Mouse (Mus musculus) bone marrow macrophage, adult 2 months (primary cell): ENCODE measurements around the gene Olfr648. TPM values are rescaled to one million over a fixed set of nuclear protein-coding genes. Genes with fewer than 3 reads are reported as not detected.

Source experiments
- H3K27ac ChIP-seq: 2 replicates; pipeline ENCODE4 v1.5.1; 2012; ENCODE audit warnings: low read depth, low read length; ENCODE audit not compliant: insufficient read depth
- H3K4me1 ChIP-seq: 2 replicates; pipeline ENCODE4 v1.6.1; 2012; ENCODE audit warnings: low read length; ENCODE audit not compliant: control insufficient read depth, insufficient read depth
- H3K4me3 ChIP-seq: 2 replicates; pipeline ENCODE4 v1.5.1; 2012; ENCODE audit warnings: mild to moderate bottlenecking, low read length, moderate library complexity; ENCODE audit not compliant: insufficient read depth
- CTCF ChIP-seq: IDR thresholded peaks from 2 replicates; pipeline ENCODE4 v1.5.1; 2012; ENCODE audit warnings: low read depth, mild to moderate bottlenecking, low read length, moderate library complexity
- POLR2A ChIP-seq: IDR thresholded peaks from 2 replicates; pipeline ENCODE4 v1.6.1; 2012; ENCODE audit warnings: mild to moderate bottlenecking, low read depth, low read length, borderline replicate concordance
- polyA plus RNA-seq: library from polyadenylated mRNA; stranded (reverse); fragments of >200 nt; gene quantifications from 2 replicates; pipeline ENCODE4 v1.2.4, GENCODE M21; 2012; ENCODE audit not compliant: missing spikeins, insufficient read depth, insufficient read length

Olfr648 gene
- polyA plus RNA-seq = not detected in 2 replicates

DNA sequence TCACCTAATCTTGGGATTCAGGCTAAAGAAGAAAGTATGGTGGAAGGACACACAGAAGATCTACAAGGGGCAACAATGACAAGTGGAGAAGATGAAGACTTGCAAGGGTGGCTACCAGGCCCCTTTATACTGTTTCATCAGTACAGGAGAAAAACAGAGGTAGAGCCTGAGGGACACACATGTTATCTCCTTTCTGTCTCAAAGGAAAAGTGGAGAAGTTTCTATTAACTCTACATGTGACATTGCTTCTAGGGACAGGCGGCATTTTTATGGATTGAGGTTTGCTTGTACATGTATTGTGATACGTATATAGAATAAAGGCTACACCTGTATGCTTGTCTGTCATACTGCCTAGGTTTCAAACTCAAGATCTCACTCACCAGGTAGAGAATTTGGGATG, at the start of gene Olfr648:
Gene Olfr648, minus strand, starts transcription at position 101 of the 400 bp plus-strand sequence.
- TF ChIP-seq CTCF = no peak
- no peak for TF ChIP-seq POLR2A
- H3K4me1 ChIP-seq = no peaks in the 10 kb centered on the region
- H3K27ac ChIP-seq = no peak within 1 kb of the TSS
- no peak within 1 kb of the TSS for H3K4me3 ChIP-seq

DNA sequence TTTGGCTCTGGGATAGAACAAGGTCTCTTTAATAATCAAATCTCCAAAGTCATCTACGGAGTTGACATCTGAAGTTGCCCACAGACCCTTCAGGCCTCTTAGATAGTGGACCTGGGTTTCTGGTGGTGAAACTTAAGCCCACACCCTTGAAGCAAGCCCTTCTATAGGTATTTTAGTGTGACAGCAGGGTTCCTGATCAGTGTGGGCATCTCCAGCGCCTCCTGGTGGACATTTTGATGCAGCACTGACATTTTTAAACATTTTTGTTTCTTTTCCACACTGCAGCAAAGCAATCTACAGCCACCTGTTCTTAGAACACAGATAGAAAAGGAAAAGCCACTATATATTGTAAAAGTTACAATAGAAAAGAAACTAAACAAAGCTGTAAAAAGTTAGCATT, 48.0 kb upstream of the Olfr648 start:
- H3K4me1 ChIP-seq = no peaks in the 10 kb centered on the region

DNA sequence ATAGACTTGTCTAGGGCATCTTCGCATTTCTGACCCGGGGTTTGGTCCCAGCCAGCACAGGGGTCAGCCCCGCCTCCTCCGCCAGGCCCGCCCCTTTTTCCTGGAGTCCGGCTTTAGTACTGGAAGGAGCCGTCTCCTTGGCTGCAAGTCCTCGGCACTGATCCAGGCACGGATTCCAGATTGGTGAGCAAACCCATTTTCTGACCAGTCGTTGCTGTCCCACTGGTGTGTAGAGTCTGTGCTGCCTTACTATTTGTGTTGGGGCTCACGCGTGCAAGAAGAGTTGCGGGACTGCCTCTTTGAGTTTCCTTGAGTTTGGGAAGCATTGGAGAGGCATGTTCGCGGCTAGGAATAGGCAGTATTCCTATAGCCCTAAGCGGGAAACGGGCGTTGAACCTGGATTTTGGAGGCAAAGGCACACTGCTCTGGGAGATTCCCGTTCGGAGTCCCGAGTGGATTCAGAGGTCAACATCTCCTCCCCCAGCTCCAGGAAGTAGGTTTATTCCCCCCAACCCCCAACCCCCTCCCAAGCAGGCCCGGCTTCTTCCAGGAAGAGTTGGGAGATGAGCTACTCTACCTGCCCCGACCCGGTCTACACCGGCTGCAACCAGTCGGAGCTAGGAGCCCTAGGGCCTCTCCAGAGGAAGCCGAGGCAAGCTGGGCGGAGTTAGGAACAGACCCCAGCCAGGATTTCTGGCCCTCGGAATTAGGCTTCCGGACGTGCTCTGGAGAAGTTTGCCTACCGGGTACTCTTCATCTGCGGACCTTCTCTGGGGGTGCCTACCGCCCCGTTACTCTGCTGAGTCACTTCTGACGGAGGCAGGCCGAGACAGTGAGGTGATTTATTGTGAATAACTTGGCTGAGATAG, 35.7 kb upstream of the Olfr648 start, which contains the start of gene Trim6:
Gene Trim6, plus strand, starts transcription at position 93 of the 869 bp plus-strand sequence.
- no peak within 1 kb of the TSS for H3K27ac ChIP-seq

More for the DNA sequence above, 48.0 kb upstream of the Olfr648 start:
- no peak overlapping the region for H3K4me3 ChIP-seq
- no peak overlapping the region for H3K27ac ChIP-seq
- TF ChIP-seq CTCF (peak; percentile 67), POLR2A (no peak)

DNA sequence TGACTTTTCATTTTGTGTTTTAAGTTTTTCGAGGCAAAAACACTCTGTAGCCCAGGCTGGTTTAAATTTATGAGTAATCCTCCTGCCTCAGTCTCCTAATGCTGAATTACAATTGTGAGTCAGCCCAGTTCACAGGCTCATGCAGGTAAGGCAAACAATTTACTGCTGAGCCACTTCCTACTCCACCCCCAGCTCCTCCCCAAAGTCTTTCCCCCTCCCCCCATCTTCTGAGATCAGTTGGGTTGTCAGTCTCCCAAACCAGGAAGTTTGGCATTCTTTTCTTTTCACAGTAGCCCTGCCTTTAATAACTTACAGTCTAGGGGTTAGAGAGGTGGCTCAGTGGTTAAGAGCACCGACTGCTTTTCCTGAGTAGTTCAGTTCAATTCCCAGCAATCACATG, 34.7 kb upstream of the Olfr648 start:
- no peak overlapping the region for H3K4me3 ChIP-seq
- H3K27ac ChIP-seq = no peak overlapping the region
- TF ChIP-seq CTCF (no peak), POLR2A (no peak)
- H3K4me1 ChIP-seq = no peaks in the 10 kb centered on the region

More for the DNA sequence above, 35.7 kb upstream of the Olfr648 start, which contains the start of gene Trim6:
- Histone ChIP-seq H3K4me1 (no peaks in the 10 kb centered on the region), H3K4me3 (peak within 1 kb of the TSS; percentile 20; the same call in 1 of the 2 replicates)
- TF ChIP-seq CTCF (no peak), POLR2A (no peak)

DNA sequence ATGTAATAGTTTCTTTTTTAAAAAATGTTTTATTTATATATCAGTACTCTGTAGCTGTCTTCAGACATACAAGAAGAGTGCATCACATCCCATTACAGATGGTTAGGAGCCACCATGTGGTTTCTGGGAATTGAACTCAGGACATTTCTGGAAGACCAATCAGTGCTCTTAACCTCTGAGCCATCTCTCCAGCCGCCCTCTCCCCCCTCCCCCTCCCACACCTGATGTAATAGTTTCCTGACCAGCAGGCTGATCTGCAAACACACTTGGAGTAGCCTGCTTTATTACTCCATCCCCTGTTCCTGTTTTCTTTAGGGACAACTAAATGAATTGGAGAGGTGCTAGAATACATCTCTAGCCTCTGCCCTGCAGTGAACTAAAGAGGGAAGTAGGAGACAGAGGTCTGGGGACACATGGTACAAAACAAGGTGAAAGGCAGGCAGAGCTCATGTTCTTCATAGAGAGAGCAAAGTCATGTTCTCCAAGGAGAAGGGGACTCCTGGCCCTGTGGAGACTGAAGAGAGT, 32.9 kb upstream of the Olfr648 start:
- TF ChIP-seq POLR2A (no peak), CTCF (no peak)
- H3K4me3 ChIP-seq = no peak overlapping the region
- H3K27ac ChIP-seq = no peak overlapping the region
- no peaks in the 10 kb centered on the region for H3K4me1 ChIP-seq

DNA sequence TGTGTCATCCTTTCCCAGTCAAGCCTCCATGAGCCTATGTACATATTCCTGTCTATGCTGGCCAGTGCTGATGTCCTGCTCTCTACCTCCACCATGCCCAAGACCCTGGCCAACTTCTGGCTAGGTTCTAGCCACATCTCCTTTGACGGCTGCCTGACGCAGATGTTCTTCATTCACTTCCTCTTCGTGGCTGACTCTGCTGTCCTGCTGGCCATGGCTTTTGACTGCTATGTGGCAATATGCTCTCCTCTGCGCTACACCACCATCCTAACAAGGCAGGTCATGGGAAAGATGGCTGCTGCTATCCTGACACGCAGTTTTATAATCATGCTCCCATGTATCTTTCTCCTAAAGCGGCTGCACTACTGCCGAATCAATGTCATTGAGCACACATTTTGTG, 23.0 kb upstream of the Olfr648 start:
- Histone ChIP-seq H3K4me3 (no peak overlapping the region), H3K27ac (no peak overlapping the region), H3K4me1 (no peaks in the 10 kb centered on the region)
- no peak for TF ChIP-seq CTCF
- TF ChIP-seq POLR2A = no peak

DNA sequence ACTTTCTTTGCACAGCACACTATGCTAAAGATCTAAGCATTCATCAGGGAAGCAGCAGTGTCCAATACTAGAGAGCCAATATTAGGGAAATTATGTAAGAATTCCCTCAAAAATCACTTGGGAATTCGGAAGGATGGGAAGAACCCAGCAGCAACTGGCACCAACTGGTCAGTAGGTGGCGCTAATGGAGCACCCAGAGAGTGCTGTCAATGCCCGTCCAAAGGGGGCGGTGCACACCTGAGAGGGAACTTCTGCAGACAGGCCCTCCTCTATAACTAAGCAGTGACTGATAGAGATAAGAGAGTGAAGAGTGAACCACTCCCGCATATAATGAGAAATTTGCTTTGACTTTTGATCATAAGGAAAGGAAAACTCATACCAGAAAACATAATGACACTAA, 16.6 kb upstream of the Olfr648 start:
- no peaks in the 10 kb centered on the region for H3K4me1 ChIP-seq
- TF ChIP-seq CTCF (peak; percentile 92), POLR2A (no peak)
- no peak overlapping the region for H3K4me3 ChIP-seq
- no peak overlapping the region for H3K27ac ChIP-seq

DNA sequence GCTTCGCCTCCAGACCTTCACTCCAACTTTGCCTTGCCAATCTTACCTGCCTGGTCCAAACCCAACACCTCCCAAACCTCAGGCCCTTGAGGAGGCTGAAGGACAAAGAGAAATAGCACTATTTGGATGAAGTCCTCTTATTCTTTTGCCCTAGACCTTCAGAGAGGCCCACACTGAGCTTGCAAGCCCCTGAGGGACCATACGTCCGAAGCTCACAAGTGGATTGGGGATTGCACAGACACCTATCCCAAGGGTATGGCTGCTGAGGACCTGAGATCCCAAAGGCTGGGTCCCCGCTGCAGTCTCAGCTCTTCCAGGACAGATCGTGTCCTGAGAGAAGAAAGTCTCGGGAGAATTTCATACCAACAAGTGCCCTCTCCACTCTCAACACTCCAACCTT, 12.7 kb upstream of the Olfr648 start, which contains the start of gene Olfr649:
Gene Olfr649, minus strand, starts transcription at position 101 of the 400 bp plus-strand sequence.
- H3K4me1 ChIP-seq = no peaks in the 10 kb centered on the region
- H3K27ac ChIP-seq = no peak within 1 kb of the TSS
- TF ChIP-seq CTCF = no peak
- TF ChIP-seq POLR2A = no peak
- no peak within 1 kb of the TSS for H3K4me3 ChIP-seq

DNA sequence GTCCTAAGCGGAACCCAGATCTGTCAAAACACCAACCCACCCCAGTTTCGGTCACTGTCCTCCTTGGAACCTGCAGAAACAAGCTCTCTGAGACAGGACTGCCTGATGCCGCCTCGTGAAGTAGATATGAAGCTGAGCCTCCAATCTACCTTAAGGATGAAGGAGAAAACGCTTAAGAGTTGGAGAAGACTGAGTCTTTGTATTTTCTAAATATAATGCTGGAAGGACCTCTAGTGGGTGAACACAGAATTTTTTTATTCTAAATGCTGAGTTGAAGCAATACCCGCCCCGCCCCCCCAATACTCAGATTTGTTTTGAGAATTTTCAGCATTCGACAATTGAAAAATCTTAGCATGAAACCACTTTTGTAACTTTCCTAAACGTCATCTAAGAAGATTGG, 8.1 kb upstream of the Olfr648 start:
- Histone ChIP-seq H3K4me1 (no peaks in the 10 kb centered on the region), H3K27ac (no peak overlapping the region), H3K4me3 (no peak overlapping the region)
- no peak for TF ChIP-seq CTCF
- no peak for TF ChIP-seq POLR2A

DNA sequence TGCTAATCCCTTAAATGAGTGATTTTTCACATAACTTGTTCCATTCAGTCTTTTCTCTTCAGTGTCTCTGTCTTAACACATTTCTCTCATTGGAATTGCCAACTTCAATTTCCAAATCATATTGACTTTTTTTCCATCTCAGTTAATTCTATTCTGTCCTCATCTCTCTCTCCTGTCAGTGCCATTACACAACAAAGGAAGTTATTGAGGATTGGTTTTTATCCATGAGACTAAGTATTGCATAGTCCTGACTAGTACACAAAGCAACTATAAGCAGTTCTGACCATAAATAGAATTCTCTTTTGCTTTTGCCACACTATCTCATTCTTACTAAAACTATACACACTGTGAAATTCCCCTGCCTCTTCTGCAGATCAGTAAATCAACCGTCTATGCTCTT, 4.1 kb downstream of the Olfr648 start:
- TF ChIP-seq CTCF (no peak), POLR2A (no peak)
- Histone ChIP-seq H3K4me3 (no peak overlapping the region), H3K4me1 (no peaks in the 10 kb centered on the region), H3K27ac (no peak overlapping the region)
